17 mouse cellular contexts compared by ENCODE assay signal in the genomic region with DNA sequence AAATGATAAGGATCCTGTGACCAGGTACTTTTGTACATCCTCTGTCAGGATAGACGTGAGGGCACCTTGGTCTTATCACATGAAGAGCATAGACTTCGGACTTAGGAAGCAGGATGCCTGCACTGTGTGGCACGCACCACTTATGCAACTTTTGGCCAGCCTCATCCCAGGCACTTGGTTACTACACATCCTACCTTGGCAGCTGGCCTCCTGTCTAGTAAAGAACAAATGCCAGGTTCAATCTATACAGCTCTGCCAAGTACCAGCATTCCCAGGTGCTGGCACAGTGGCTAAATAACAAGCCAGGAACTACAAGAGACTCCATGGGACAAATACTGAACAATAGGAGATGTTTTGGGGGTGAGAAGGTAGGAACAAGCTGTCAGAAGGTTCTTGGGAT.
DNase-seq lines count a peak whose midpoint lies in the region; ATAC-seq and TF ChIP-seq lines count a peak whose summit lies in the region.
"Had no signal": no experiment of that assay in that cellular context is flagged by ENCODE, and none has a peak within 500 bp of the region (broad histone marks: within the 10 kb centered on the region; RNA-seq: fewer than 3 reads in every experiment).

No protein-coding gene starts in this region.

- H3K9me3 ChIP-seq in heart, embryonic 10.5 days: no peaks in the 10 kb centered on the region; the same call in 1 of the 2 replicates
- H3K9me3 ChIP-seq in midbrain, embryonic 11.5 days (ENCODE audit: control insufficient read depth, low read length): no peaks in the 10 kb centered on the region
- H3K9me3 ChIP-seq in midbrain, postnatal 0 days (ENCODE audit: low read length): no peaks in the 10 kb centered on the region
- H3K9me3 ChIP-seq: embryonic facial prominence, embryonic 15.5 days; forebrain, embryonic 15.5 days; heart, embryonic 15.5 days; hindbrain, embryonic 10.5 days; intestine, embryonic 15.5 days had no signal

- no peak overlapping the region for H3K4me2 ChIP-seq in midbrain, embryonic 11.5 days
- H3K4me2 ChIP-seq in midbrain, postnatal 0 days (ENCODE audit: low read depth, low read length, poor library complexity, severe bottlenecking): no peak overlapping the region
- H3K4me2 ChIP-seq: embryonic facial prominence, embryonic 15.5 days; forebrain, embryonic 15.5 days; heart, embryonic 15.5 days; hindbrain, embryonic 14.5 days; intestine, embryonic 15.5 days had no signal

- no peak for ATAC-seq in midbrain, embryonic 11.5 days (ENCODE audit: low FRiP score)
- ATAC-seq in midbrain, postnatal 0 days (ENCODE audit: low FRiP score): no peak
- ATAC-seq in megakaryocyte progenitor cell, adult 5-6 weeks (replicated peaks; ENCODE audit: poor library complexity): 0 out of 2 replicates have a peak, but pooled peaks have one; percentile 4
- ATAC-seq: forebrain, embryonic 15.5 days; intestine, embryonic 15.5 days had no signal

- no peaks in the 10 kb centered on the region for H3K79me2 ChIP-seq in heart, adult 2 months (replicated peaks; ENCODE audit: control insufficient read depth, insufficient read depth, low read length)

- no peak for TF ChIP-seq CTCF in heart, adult 2 months (IDR thresholded peaks at IDR 0.05)
- TF ChIP-seq CTCF in midbrain, postnatal 0 days (IDR thresholded peaks at IDR 0.05): no peak

- TF ChIP-seq EP300 in heart, adult 2 months (IDR thresholded peaks at IDR 0.05; ENCODE audit: insufficient read depth, low read depth, low read length): no peak

- H3K27ac ChIP-seq in heart, embryonic 10.5 days: no peak overlapping the region
- no peak overlapping the region for H3K27ac ChIP-seq in heart, adult 2 months
- H3K27ac ChIP-seq in midbrain, embryonic 11.5 days (ENCODE audit: low read depth, low read length): no peak overlapping the region
- H3K27ac ChIP-seq in midbrain, postnatal 0 days (ENCODE audit: low read depth, low read length): no peak overlapping the region
- H3K27ac ChIP-seq: embryonic facial prominence, embryonic 15.5 days; forebrain, embryonic 15.5 days; heart, embryonic 15.5 days; hindbrain, embryonic 10.5 days; hindbrain, embryonic 14.5 days; intestine, embryonic 15.5 days had no signal

- H3K9ac ChIP-seq in heart, adult 2 months (ENCODE audit: low read depth, low read length): no peak overlapping the region
- H3K9ac ChIP-seq in midbrain, embryonic 11.5 days (ENCODE audit: low read length): no peak overlapping the region
- no peak overlapping the region for H3K9ac ChIP-seq in midbrain, postnatal 0 days (replicated peaks; ENCODE audit: low read length, poor library complexity, severe bottlenecking)
- H3K9ac ChIP-seq: embryonic facial prominence, embryonic 15.5 days; forebrain, embryonic 15.5 days; heart, embryonic 15.5 days; hindbrain, embryonic 14.5 days; intestine, embryonic 15.5 days had no signal

- H3K4me1 ChIP-seq in heart, embryonic 10.5 days: no peaks in the 10 kb centered on the region
- H3K4me1 ChIP-seq in heart, adult 2 months (ENCODE audit: control insufficient read depth, insufficient read depth, low read length): no peaks in the 10 kb centered on the region
- no peaks in the 10 kb centered on the region for H3K4me1 ChIP-seq in midbrain, embryonic 11.5 days (ENCODE audit: control insufficient read depth, insufficient read depth, low read length)
- H3K4me1 ChIP-seq in midbrain, postnatal 0 days (ENCODE audit: insufficient read depth, low read length): no peaks in the 10 kb centered on the region
- H3K4me1 ChIP-seq: embryonic facial prominence, embryonic 15.5 days; forebrain, embryonic 15.5 days; heart, embryonic 15.5 days; hindbrain, embryonic 10.5 days; intestine, embryonic 15.5 days had no signal

- peak; percentile 61 for DNase-seq in heart, embryonic 10.5 days (ENCODE audit: low spot score)
- DNase-seq in heart, adult 2 months: no peak
- peak; percentile 47 for DNase-seq in midbrain, embryonic 11.5 days (ENCODE audit: low spot score, missing footprints)
- no peak for DNase-seq in midbrain, postnatal 0 days (ENCODE audit: low spot score)
- DNase-seq in thymus, postnatal 36 days: no peak
- DNase-seq: cerebellum, adult 2 months; cerebellum, postnatal 10 days; embryo, embryonic 11 days; gastrocnemius, postnatal 36 days had no signal

- H3K27me3 ChIP-seq in heart, embryonic 10.5 days (ENCODE audit: insufficient read depth, poor library complexity, severe bottlenecking): no peaks in the 10 kb centered on the region
- H3K27me3 ChIP-seq in heart, adult 2 months (ENCODE audit: control insufficient read depth, insufficient read depth, low read length): no peaks in the 10 kb centered on the region
- no peaks in the 10 kb centered on the region for H3K27me3 ChIP-seq in midbrain, embryonic 11.5 days (ENCODE audit: control insufficient read depth, insufficient read depth, low read length)
- no peaks in the 10 kb centered on the region for H3K27me3 ChIP-seq in midbrain, postnatal 0 days (ENCODE audit: insufficient read depth, low read length)
- H3K27me3 ChIP-seq: embryonic facial prominence, embryonic 15.5 days; forebrain, embryonic 15.5 days; heart, embryonic 15.5 days; intestine, embryonic 15.5 days had no signal

- TF ChIP-seq POLR2A in heart, adult 2 months (IDR thresholded peaks at IDR 0.05; ENCODE audit: insufficient read depth, low read depth, low read length): no peak

- intact Hi-C loops in heart, adult 2 months (cut with DNase I): no loop called here

- no peak overlapping the region for H3K4me3 ChIP-seq in heart, embryonic 10.5 days
- H3K4me3 ChIP-seq in heart, adult 2 months: no peak overlapping the region
- H3K4me3 ChIP-seq in midbrain, embryonic 11.5 days (ENCODE audit: low read depth, low read length): no peak overlapping the region
- no peak overlapping the region for H3K4me3 ChIP-seq in midbrain, postnatal 0 days (ENCODE audit: low read depth, low read length)
- H3K4me3 ChIP-seq: embryonic facial prominence, embryonic 15.5 days; erythroblast, embryonic 14.5 days; forebrain, embryonic 15.5 days; heart, embryonic 15.5 days; hindbrain, embryonic 10.5 days; intestine, embryonic 15.5 days had no signal

- WGBS in heart, embryonic 10.5 days: 73% methylated on average over 3 of the region's 3 CpGs
- 44% methylated on average over 3 of the region's 3 CpGs for WGBS in heart, adult 2 months
- 84% methylated on average over 3 of the region's 3 CpGs for WGBS in midbrain, embryonic 11.5 days
- 93% methylated on average over 3 of the region's 3 CpGs for WGBS in midbrain, postnatal 0 days

- H3K36me3 ChIP-seq in heart, embryonic 10.5 days: no peaks in the 10 kb centered on the region
- H3K36me3 ChIP-seq in heart, adult 2 months (ENCODE audit: control insufficient read depth, insufficient read depth, low read length): no peaks in the 10 kb centered on the region
- H3K36me3 ChIP-seq in midbrain, embryonic 11.5 days (ENCODE audit: control insufficient read depth, insufficient read depth, low read length): no peaks in the 10 kb centered on the region
- no peaks in the 10 kb centered on the region for H3K36me3 ChIP-seq in midbrain, postnatal 0 days (ENCODE audit: insufficient read depth, low read length)
- H3K36me3 ChIP-seq: embryonic facial prominence, embryonic 15.5 days; forebrain, embryonic 15.5 days; heart, embryonic 15.5 days; hindbrain, embryonic 10.5 days; intestine, embryonic 15.5 days had no signal

Comparison
In these comparisons a context has a peak if more than half of its experiments do, and no peak if none do; other contexts are left out.
1. DNase-seq: peak in heart, embryonic 10.5 days (single experiment) and midbrain, embryonic 11.5 days (single experiment); none in heart, adult 2 months (0 of 2), midbrain, postnatal 0 days (single experiment) and thymus, postnatal 36 days (0 of 2).